Mouse (Mus musculus) layer of hippocampus, adult 2 months (tissue): ENCODE results near the gene Ulk1. TPM values are rescaled to one million over a fixed set of nuclear protein-coding genes. Genes with fewer than 3 reads are reported as not detected.

Experiments used
- DNase-seq, 2 experiments: peaks; one replicate each; pipeline ENCODE4 v3.0.0; 2022; ENCODE audit warnings: low spot score in 2 of 2
- H3K27ac ChIP-seq: fragments of 200-600 bp; 2 replicates; pipeline ENCODE4 v1.8.1; 2022
- H3K4me3 ChIP-seq: fragments of 200-600 bp; 2 replicates; pipeline ENCODE4 v1.8.1; 2022; ENCODE audit warnings: mild to moderate bottlenecking
- CTCF ChIP-seq: fragments of 200-600 bp; conservative IDR thresholded peaks from 2 replicates; pipeline ENCODE4 v1.8.1; 2022; ENCODE audit warnings: antibody characterized with exemption, mild to moderate bottlenecking, moderate library complexity
- total RNA-seq, 2 experiments: library from RNA; stranded (reverse); gene quantifications; 2 replicates each; pipeline ENCODE4 v1.2.3; 2021

Ulk1 gene
- total RNA-seq, 2 experiments from 2014 or later = 70.0 to 72.8 TPM

DNA sequence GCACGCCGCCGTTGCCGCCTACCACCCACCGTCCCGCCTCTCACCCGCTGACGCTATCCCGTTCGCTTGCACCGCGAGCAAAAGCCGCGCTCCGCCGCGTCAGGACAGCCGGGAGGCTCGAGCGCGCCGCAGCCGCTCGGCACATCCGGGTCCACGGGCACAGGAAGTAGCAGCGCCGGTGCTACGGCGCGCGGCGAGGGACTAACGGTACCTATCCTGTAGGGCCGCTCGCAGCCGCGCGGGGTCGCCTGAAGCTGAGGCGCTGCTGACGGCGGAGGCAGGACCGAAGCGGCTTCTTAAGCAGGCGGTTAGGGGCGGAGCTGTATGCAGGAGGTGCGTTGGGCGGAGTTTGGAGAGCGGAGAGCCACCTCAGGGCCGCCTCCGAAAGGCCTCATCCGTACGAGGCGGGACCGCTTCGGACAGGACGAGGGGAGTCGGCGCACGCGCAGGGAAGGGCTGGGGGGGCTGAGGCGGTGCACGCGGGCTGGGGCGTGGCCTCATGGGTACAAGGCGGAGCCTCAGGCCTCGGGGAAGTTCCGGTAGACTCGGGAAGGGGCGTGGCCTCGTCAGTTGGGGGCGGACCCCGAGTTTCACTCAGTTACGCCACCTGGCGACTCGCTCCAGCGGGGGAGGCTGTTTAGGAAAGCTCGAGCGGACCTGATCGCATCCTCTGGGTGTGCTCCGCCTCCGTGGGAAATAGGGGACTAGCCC lies 39.3 kb downstream of the Ulk1 start, which contains the start of gene Ep400:
TSS of gene Ep400 (minus strand) at position 270 of the 711 bp plus-strand sequence.
- peak; percentile 75 for TF ChIP-seq CTCF
- peak within 1 kb of the TSS; percentile 63 for H3K4me3 ChIP-seq
- H3K27ac ChIP-seq = peak within 1 kb of the TSS; percentile 96
- peak; percentile 100 for DNase-seq

DNA sequence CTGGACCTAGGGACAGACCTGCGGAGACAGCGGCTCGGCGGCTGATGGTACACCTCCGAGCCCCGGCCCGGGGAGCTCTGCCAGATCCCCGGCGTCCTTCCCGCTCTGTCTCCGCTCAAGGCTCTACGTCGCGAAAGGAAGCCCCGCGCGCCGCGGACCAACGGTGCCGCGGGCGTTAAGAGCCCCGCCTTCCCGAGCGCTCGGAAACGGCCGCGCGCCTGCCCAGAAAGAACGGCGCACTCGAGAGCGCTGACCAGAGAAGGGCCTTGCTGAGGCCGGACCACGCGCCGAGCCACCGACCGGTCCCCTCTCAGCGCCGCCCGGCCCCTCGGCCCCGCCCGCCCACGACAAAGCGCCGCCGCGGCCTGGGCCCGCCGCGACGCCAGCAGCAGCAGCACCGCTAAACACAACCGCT lies 39.9 kb downstream of the Ulk1 start:
- no peak for TF ChIP-seq CTCF
- peak overlapping the region; percentile 63 for H3K4me3 ChIP-seq
- peak overlapping the region; percentile 96 for H3K27ac ChIP-seq
- peak in 1 of 2 experiments; percentile 16 for DNase-seq

DNA sequence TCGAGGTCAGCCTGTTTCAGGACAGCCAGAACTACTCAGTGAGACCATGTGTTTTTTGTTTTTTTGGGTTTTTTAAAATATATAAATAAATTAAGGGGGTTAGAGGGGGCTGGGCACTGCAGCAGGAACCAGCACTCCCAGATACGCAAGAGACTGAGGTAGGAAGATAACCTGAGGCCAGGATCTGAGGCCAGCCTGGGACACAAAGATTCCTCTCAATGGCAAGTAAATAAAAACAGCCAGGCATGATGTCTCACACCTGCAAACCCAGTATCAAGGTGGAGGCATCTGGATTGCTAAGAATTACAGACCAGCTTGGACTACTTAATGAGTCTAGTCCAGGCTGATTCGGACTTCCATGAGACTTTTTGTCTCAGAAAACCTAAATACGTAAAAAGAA lies 40.6 kb downstream of the Ulk1 start:
- TF ChIP-seq CTCF = no peak
- H3K27ac ChIP-seq = no peak overlapping the region
- H3K4me3 ChIP-seq = peak overlapping the region; percentile 63
- DNase-seq = no peak

DNA sequence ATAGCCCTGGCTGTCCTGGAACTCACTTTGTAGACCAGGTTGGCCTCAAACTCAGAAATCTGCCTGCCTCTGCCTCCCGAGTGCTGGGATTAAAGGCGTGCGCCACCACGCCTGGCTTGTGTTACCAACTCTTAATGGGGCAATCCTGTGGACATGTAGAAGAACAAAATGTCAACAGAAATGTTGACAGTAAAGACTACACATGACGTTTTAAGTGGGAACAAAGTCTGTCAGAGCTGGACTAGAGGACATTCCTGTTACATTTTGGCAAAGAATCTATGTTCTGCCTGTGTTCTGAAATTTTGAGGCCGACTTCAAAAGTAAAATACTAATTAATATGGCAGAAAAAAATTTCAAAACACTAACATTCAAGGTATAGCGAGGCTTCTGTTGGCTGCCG lies 46.0 kb downstream of the Ulk1 start:
- H3K4me3 ChIP-seq = no peak overlapping the region
- no peak for DNase-seq
- no peak for TF ChIP-seq CTCF
- H3K27ac ChIP-seq = no peak overlapping the region

DNA sequence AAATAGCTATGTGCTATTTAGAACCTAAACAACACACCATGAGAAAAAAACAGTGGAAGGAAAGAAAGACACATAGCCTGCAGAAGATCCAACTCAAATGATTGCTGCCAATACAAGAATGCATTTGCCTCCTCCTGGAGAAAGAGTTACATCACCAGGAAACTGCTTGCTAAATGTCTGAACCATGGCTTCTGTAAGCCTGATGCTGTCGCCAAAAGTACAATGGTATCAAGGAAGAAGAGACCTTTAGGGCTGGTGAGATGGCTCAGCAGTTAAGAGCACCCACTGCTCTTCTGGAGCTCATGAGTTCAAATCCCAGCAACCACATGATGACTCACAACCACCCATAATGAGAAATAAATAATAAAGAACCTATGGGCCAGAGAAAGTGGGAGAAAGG lies 64.9 kb downstream of the Ulk1 start:
- H3K27ac ChIP-seq = no peak overlapping the region
- no peak for TF ChIP-seq CTCF
- no peak for DNase-seq
- no peak overlapping the region for H3K4me3 ChIP-seq

DNA sequence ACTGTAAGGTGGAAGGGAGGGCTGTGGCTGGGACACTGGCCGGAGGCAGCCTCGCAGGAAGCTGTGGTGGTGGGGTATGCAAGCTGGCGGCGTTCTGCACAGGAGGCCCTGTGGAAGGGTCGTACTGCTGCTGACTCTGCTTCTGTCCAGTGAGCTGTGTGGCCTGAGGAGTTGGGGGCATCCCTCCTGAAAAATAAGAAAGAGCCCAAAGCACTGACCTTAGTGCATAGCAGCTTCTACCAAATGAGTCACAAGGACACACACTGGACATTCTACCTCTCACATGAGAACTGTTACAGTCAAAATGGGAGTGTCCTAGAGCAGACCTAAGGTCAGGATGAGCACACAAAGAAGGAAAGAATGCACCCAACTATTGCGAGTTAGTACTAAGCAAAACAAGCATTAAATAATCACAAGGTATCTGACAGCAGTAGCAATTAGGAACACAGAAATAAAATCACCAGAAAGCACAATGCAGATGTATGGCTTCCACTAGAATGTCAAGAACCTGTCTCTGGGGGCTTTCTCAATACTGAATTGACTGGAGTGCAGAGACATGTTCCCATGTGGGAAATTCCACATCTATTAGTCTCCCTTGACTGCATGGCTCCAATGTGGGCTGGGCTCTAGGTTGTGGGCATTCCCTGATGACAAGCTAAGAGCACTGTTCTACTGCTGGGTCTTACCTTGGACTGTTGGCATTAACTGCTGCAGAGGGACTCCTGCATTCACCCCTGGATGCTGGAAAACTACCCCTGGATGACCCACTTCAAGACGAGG lies 70.2 kb downstream of the Ulk1 start:
- no peak for DNase-seq
- Histone ChIP-seq H3K27ac (no peak overlapping the region), H3K4me3 (no peak overlapping the region)
- no peak for TF ChIP-seq CTCF

DNA sequence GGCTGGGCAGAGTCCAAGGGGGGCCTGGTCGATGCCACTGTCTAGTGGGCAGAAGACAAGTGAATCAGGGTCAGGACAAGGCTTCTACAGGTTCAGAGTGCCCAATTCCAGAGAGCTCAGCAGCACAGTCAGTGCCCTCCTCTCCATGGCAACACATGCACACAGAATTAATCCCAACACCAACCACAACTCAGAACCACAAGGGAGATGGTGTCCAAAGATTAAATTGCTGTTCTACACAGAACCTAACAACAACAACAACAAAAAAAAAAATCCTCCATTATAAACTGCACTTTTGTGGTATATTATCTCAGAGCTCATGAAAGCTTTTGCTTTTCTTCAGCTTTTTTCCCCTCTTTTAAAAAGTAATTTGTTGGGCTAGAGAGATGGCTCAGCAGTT lies 74.3 kb downstream of the Ulk1 start:
- DNase-seq = no peak
- no peak overlapping the region for H3K27ac ChIP-seq
- no peak overlapping the region for H3K4me3 ChIP-seq
- no peak for TF ChIP-seq CTCF

Other genes with a start within 250 kb of the Ulk1 start
- gene Noc4l, start 156.7 kb downstream of the Ulk1 start, total RNA-seq = 10 to 100 TPM; 23.4 to 23.8 TPM
- 10 to 100 TPM; 31.2 to 35.0 TPM for gene Ddx51, start 156.6 kb downstream of the Ulk1 start, total RNA-seq
- gene Ep400, start 39.4 kb downstream of the Ulk1 start, total RNA-seq = 100 to 1,000 TPM; 104 to 114 TPM
- gene Pus1, start 29.4 kb downstream of the Ulk1 start, total RNA-seq = 10 to 100 TPM; 19.2 to 19.6 TPM
- 10 to 100 TPM; 11.3 to 13.9 TPM for gene Hscb, start 29.7 kb upstream of the Ulk1 start, total RNA-seq
- gene Chek2, start 29.9 kb upstream of the Ulk1 start, total RNA-seq = 1 to 10 TPM in 1 of 2 experiments, under 1 TPM in 1; 0.56 to 2.8 TPM
- 10 to 100 TPM; 10.2 to 11.7 TPM for gene Ttc28, start 69.7 kb upstream of the Ulk1 start, total RNA-seq